10 mouse cellular contexts compared by ENCODE assay signal in the genomic region with DNA sequence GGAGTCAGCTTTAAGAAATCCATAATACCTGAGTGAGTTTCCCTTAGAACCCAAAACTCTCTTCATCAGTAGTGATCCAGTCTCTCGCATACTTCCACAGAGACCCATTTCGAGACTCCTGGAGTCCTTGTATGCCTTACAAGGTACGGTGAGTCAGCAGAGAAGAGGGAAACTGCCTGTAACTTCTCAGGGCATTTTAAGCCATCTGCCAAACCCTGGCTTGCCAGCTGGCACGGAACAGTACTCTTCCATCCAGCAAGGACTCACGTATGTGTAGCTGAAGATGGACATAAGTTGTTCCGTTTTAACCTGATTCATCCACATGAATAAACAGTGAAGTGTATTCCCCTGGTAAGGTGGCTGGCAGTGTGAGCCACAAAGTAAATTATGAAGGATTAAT.
DNase-seq lines count a peak whose midpoint lies in the region; ATAC-seq and TF ChIP-seq lines count a peak whose summit lies in the region.
"Had no signal": no experiment of that assay in that cellular context is flagged by ENCODE, and none has a peak within 500 bp of the region (broad histone marks: within the 10 kb centered on the region; RNA-seq: fewer than 3 reads in every experiment).

No protein-coding gene starts in this region.

- H3K4me2 ChIP-seq in hindbrain, postnatal 0 days (ENCODE audit: low read depth, low read length) = no peak overlapping the region
- no peak overlapping the region for H3K4me2 ChIP-seq in hindbrain, embryonic 12.5 days (replicated peaks)
- H3K4me2 ChIP-seq in forebrain, embryonic 11.5 days (ENCODE audit: low read depth, low read length, severe bottlenecking) = no peak overlapping the region
- H3K4me2 ChIP-seq: neural tube, embryonic 15.5 days had no signal

- no peaks in the 10 kb centered on the region for H3K27me3 ChIP-seq in hindbrain, postnatal 0 days (ENCODE audit: insufficient read depth, low read length)
- H3K27me3 ChIP-seq in hindbrain, embryonic 12.5 days = no peaks in the 10 kb centered on the region
- H3K27me3 ChIP-seq in forebrain, embryonic 11.5 days (ENCODE audit: control insufficient read depth, insufficient read depth, low read length) = no peaks in the 10 kb centered on the region
- H3K27me3 ChIP-seq in hindbrain, embryonic 10.5 days (ENCODE audit: insufficient read depth, poor library complexity, severe bottlenecking) = no peaks in the 10 kb centered on the region
- H3K27me3 ChIP-seq: neural tube, embryonic 15.5 days had no signal

- no peaks in the 10 kb centered on the region for H3K36me3 ChIP-seq in hindbrain, postnatal 0 days (ENCODE audit: insufficient read depth, low read length)
- no peaks in the 10 kb centered on the region for H3K36me3 ChIP-seq in hindbrain, embryonic 12.5 days
- H3K36me3 ChIP-seq in forebrain, embryonic 11.5 days (ENCODE audit: control insufficient read depth, insufficient read depth, low read length) = no peaks in the 10 kb centered on the region
- no peaks in the 10 kb centered on the region for H3K36me3 ChIP-seq in hindbrain, embryonic 10.5 days
- H3K36me3 ChIP-seq: neural tube, embryonic 15.5 days had no signal

- H3K27ac ChIP-seq in hindbrain, postnatal 0 days = no peak overlapping the region
- H3K27ac ChIP-seq in hindbrain, embryonic 12.5 days = no peak overlapping the region
- no peak overlapping the region for H3K27ac ChIP-seq in forebrain, embryonic 11.5 days (ENCODE audit: low read depth, low read length)
- no peak overlapping the region for H3K27ac ChIP-seq in hindbrain, embryonic 10.5 days
- H3K27ac ChIP-seq: neural tube, embryonic 15.5 days had no signal

- H3K9ac ChIP-seq in hindbrain, postnatal 0 days (replicated peaks; ENCODE audit: low read length) = no peak overlapping the region
- no peak overlapping the region for H3K9ac ChIP-seq in hindbrain, embryonic 12.5 days
- no peak overlapping the region for H3K9ac ChIP-seq in forebrain, embryonic 11.5 days (ENCODE audit: low read length)
- H3K9ac ChIP-seq: neural tube, embryonic 15.5 days had no signal

- no peaks in the 10 kb centered on the region for H3K4me1 ChIP-seq in hindbrain, postnatal 0 days (ENCODE audit: insufficient read depth, low read length)
- no peaks in the 10 kb centered on the region for H3K4me1 ChIP-seq in hindbrain, embryonic 12.5 days
- no peaks in the 10 kb centered on the region; the same call in 1 of the 2 replicates for H3K4me1 ChIP-seq in forebrain, embryonic 11.5 days (replicated peaks; ENCODE audit: control insufficient read depth, insufficient read depth, low read length)
- peaks cover 15% of the 10 kb centered on the region for H3K4me1 ChIP-seq in hindbrain, embryonic 10.5 days (replicated peaks)
- H3K4me1 ChIP-seq: neural tube, embryonic 15.5 days had no signal

- no peak overlapping the region for H3K4me3 ChIP-seq in hindbrain, postnatal 0 days (ENCODE audit: low read length)
- no peak overlapping the region for H3K4me3 ChIP-seq in hindbrain, embryonic 12.5 days
- H3K4me3 ChIP-seq in forebrain, embryonic 11.5 days (ENCODE audit: low read depth, low read length) = no peak overlapping the region
- no peak overlapping the region for H3K4me3 ChIP-seq in hindbrain, embryonic 10.5 days
- H3K4me3 ChIP-seq: neural tube, embryonic 15.5 days had no signal

- no peak for ATAC-seq in hindbrain, postnatal 0 days
- ATAC-seq in hindbrain, embryonic 12.5 days (ENCODE audit: low FRiP score) = no peak
- ATAC-seq in forebrain, embryonic 11.5 days (replicated peaks; ENCODE audit: low FRiP score) = no peak

- peak; percentile 24 for DNase-seq in hindbrain, postnatal 0 days (ENCODE audit: low spot score)
- DNase-seq in adrenal gland, adult 18-20 months (ENCODE audit: low spot score in 2 of 2) = peak; percentile 9 to 22
- DNase-seq in fibroblast of lung, adult 2 months (ENCODE audit: low read depth) = peak; percentile 88
- peak; percentile 12 for DNase-seq in right cerebral cortex, postnatal 14 days
- DNase-seq in forebrain, embryonic 11.5 days (ENCODE audit: low spot score) = no peak
- DNase-seq in spleen, postnatal 4 days (ENCODE audit: low spot score in 2 of 2) = no peak
- DNase-seq in hindbrain, embryonic 10.5 days (ENCODE audit: low spot score) = no peak
- DNase-seq: gastrocnemius, postnatal 36 days had no signal

- WGBS in hindbrain, postnatal 0 days = 68% methylated on average over 6 of the region's 6 CpGs
- WGBS in hindbrain, embryonic 12.5 days = 95% methylated on average over 6 of the region's 6 CpGs
- WGBS in forebrain, embryonic 11.5 days = 92% methylated on average over 6 of the region's 6 CpGs
- 92% methylated on average over 6 of the region's 6 CpGs for WGBS in hindbrain, embryonic 10.5 days

- TF ChIP-seq CTCF in hindbrain, postnatal 0 days (IDR thresholded peaks at IDR 0.05; ENCODE audit: low read depth) = no peak

- H3K9me3 ChIP-seq in hindbrain, postnatal 0 days (ENCODE audit: low read length) = no peaks in the 10 kb centered on the region
- H3K9me3 ChIP-seq in hindbrain, embryonic 12.5 days (replicated peaks) = no peaks in the 10 kb centered on the region
- no peaks in the 10 kb centered on the region for H3K9me3 ChIP-seq in forebrain, embryonic 11.5 days (ENCODE audit: control insufficient read depth, low read length)
- no peaks in the 10 kb centered on the region for H3K9me3 ChIP-seq in hindbrain, embryonic 10.5 days
- H3K9me3 ChIP-seq: neural tube, embryonic 15.5 days had no signal

Comparison
In these comparisons a context has a peak if more than half of its experiments do, and no peak if none do; other contexts are left out.
1. DNase-seq: peak in hindbrain, postnatal 0 days (single experiment), adrenal gland, adult 18-20 months (2 of 2), fibroblast of lung, adult 2 months (single experiment) and right cerebral cortex, postnatal 14 days (single experiment); none in forebrain, embryonic 11.5 days (single experiment), spleen, postnatal 4 days (0 of 2) and hindbrain, embryonic 10.5 days (single experiment).